Mouse (Mus musculus): Measurements from ENCODE around the gene Rbm25.
A peak's percentile ranks its signal among the peaks of the same experiment; 100 is the strongest.
"Not testable (repeated sequence)": the region's sequence is repeated elsewhere in the genome, so short reads cannot be mapped to it uniquely, and the experiment has no call there.

Rbm25 gene

DNA sequence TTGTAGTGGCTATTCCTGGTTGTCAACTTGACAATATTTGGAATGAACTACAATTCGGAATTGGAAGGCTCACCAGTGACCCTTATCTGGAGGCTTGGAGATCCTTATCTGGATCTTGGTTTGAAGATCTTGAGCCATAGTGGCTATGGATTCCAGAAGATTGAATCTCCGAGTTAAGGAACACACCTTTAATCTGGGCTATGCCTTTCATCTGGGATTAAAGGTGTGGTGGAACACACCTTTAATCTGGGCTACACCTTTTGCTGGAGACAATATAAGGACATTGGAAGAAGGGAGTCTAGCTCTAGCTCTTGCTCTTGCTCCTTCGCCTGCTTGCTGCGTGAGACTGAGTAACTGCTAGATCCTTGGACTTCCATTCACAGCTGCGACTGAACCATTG, at the start of gene Rbm25:
Gene Rbm25, plus strand, starts transcription at position 301 of the 400 bp plus-strand sequence.
- not testable (repeated sequence) for DNase-seq (ENCODE audit: low read depth, low spot score)

DNA sequence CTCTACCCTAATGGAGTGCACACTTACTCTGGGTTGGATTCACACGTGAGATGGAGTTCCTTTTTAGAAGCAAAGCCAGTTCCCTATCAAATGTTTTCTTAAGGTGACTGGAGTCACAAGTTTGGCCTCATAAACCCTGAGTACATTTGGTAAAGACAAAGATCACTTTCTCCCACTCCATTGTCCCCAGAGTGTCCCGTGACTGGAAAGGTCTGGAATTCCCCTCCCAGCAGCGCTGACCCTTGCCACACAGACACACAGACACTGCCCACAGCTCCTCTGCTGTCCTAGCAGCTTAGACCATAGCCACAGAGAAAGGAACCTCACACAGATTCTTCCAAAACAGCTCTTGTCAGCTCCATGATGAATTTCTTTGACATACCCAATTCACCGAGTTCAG, 48.9 kb upstream of the Rbm25 start:
- DNase-seq (ENCODE audit: low read depth, low spot score): no peak

DNA sequence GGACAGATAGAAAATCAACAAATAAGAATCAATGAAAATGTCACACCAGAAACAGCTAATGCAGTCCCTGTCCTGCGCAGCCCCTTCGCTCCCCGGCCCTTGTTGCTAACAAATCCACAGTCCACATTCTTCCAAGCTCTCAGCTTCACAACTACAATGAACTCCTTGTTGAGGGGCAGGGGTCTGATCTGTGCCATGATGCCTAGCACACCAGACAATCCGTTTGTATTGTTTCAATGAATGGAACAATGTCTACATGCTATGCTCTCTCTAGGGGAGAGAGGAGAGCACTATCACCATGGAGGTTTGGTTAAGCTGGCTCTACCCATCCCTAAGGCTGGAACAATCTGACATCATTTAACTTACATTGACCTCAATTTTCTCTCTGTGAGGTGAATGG, 48.3 kb upstream of the Rbm25 start:
- DNase-seq (ENCODE audit: low read depth, low spot score): no peak

DNA sequence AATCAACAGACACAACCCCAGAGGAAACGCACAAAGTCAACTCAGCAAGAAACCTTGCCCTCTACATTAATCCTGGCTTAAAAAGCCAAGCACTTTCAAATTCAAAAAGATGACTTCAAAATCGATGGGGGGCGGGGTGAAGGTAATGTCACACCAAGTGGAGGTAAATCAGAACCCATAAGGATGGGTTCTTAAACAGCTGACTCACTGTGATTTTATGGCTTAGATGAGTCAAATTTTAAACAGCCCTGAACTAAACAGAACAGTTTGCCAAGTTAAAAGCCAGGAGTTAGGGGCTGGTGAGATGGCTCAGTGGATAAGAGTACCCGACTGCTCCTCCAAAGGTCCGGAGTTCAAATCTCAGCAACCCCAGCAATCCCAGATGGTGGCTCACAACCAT, 44.4 kb upstream of the Rbm25 start:
- no peak for DNase-seq (ENCODE audit: low read depth, low spot score)

DNA sequence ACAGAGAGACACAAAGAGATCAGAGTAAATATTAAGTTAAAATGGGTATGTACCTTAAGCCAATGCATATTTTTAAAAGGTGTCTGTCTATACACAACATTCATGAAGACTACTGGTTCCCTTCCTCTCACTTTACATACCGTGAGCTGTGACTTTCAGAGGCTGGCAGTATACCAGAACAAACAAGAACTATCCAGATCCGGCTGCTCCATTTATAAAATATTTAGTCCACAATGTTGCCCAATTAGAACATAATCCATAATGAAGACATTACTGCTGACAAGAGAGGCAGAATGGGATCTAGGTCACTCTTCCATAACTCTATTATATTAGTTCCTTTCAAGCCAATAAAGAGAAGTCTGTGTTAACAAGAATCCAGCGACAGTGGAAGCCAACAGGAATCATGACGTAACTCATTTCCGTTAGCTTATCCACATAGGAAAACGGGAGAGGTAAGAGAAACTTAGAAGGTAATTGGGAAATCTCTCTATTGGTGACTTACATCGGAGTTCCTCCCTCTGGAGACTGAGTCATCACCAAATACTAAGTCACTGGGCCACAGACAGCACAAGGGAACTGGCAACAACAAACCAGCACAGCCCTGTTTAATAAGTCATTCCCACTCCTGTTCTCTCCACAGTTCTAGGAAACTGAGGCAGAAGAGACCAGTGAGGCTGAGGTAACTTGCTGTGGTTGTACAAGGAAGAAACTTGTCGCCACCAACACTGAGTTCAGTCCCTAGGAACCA, 39.1 kb upstream of the Rbm25 start:
- no peak for DNase-seq (ENCODE audit: low read depth, low spot score)

DNA sequence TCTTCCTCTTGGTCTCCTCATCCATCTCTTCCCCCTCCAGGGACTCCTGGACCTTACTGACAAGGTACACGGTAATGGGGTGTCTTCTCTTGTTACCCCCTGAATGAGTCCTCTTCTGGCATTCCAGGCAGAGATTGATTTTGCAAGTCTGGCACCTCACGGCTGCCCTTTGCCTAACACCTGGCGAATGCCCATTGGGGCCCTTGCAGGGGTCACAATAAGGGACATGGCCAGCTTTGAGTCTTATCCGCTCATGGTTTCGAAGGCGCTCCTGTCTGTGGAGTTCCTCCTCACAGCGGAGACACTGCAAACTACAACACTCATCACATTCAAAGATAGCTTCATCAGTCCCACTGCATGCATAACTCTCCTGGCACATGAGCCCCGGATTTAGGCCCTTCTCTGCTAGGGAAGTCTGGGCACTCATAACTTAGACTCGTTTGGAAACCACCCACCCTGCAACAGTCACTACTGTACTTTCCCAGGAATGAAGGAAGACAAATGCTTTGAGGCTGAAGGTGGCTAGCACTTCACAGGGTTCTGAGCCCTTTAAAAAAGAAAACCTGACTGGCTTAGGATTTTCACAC, 36.5 kb upstream of the Rbm25 start:
- no peak for DNase-seq (ENCODE audit: low read depth, low spot score)

DNA sequence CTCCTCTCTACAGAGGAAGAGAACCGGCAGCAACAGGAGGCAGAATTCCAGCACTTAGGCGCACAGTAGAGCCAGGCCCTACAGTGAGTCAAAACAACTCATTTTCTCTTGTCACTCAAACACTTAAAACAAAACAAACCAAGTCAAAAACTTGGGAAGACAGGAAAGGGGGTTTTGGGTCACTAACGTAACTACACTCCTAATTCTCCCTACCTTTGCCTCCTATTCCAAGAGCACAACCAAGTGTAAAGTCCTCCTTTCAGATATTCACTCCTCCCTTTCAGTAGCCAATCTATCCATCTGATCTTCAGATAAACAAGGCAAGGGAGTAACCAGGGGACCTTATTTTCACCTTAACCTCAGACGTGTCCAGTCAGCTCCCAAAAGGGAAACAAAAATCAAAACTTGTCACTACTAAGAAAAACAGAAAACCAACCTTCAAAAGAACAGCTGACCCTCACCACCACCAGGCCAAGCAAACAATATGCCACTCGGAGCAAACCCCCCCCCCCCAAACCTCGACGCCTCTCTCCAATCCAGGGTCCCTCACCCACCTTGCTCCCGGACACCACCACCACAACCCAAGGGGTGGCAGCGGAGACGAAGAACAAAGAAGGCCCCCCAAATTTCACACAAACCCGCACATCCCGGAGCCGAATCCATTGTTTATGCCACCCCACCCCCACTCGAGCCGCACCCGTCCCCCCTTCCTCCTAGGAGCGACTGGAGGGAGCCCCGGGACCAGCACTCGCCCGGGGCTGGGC, 34.7 kb upstream of the Rbm25 start:
- DNase-seq (ENCODE audit: low read depth, low spot score): peak; percentile 9

DNA sequence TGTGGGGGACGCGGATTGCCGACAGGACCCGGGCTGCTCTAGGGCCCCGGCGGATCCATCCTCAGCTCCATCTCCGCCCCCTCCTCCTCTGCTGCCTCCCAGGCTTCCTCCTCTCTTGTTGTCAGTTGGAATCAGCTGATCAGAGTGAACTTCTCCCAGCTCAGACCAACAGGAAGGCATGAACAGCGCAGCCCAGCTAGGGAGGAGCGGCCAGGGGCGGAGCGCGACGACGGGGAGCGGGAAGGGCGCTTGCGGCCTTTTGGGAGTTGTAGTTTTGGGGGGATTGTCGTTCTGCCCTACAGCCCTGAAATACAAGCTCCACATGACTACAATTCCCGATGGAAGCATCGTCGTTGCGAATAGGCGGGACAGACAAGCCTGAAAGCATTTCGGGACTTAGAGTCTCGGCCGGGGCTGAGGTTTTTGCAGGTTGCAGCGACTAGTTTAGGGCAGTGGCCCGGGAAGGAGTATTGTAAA, 34.0 kb upstream of the Rbm25 start, which contains the start of gene Zfyve1:
Gene Zfyve1, minus strand, starts transcription at position 198 of the 477 bp plus-strand sequence.
- peak; percentile 97 for DNase-seq (ENCODE audit: low read depth, low spot score)

DNA sequence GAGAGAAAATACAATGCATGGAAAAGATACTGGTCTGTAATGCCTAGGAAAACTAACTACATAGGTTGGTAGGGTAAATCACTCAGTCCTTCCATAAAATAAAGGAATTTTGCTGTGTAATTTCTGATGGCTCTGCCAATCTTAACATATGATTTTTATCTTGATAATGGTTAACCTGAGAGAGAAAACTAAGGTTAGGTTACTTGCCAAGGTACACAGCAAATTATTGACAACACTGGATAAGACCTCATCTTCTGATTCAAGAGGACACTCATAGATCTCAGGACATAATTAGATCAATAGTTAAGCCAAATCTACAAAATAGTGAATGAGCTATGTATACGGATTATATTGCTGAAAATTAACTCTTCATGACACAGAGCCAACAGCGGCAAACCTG, 33.2 kb upstream of the Rbm25 start:
- DNase-seq (ENCODE audit: low read depth, low spot score): no peak

DNA sequence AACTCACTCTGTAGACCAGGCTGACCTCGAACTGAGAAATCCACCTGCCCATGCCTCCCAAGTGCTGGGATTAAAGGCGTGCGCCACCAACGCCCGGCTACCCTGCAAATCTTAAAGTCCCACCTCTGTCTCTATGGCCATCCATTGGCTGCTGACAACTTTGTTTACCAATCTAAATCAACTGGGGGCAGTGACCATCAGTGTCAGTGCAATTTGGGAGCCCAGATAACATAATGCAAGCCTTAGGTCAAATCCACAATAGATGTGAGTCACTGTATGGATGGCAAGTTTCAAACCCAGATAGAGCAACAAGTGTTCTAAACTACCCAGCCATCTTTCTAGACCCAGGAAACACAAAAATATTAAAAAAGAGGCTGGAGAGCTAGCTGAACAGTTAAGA, 28.8 kb upstream of the Rbm25 start:
- no peak for DNase-seq (ENCODE audit: low read depth, low spot score)

DNA sequence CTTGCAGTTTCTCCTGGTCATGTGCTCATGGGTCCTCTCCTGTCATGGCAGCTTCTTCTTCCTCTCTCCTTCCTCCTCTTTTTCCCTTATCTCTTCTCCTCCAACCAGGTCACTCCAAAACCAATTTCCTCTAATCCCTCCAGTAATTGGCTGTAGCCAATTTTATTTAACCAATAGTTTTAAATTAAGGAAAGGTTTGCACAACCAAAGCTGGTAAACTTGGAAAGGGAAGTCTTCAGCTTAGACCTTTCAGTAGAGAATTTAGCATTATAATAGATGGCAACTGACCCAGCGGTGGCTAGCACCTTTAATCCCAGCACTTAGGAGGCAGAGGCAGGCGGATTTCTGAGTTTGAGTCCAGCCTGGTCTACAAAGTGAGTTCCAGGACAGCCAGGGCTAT, 24.6 kb upstream of the Rbm25 start:
- not testable (repeated sequence) for DNase-seq (ENCODE audit: low read depth, low spot score)

DNA sequence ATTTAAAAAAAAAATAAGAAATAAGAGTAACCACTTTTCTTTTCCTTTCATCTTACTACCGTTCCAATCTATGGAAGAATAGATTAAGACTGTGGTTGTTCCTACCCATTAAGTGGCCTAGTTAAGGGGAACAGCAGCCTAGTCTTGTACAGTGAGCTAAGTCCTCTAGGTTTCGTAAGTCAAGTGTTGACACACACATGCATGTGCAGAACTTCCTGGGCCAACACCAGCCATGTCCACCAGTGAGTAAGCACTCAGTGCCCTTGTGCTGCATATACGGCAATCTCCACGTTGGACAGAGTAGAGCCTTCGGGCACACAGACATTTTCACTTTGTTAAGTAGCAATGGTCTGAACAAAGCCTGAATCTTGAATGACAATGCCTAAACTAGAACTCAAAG, 13.8 kb upstream of the Rbm25 start:
- DNase-seq (ENCODE audit: low read depth, low spot score): no peak

DNA sequence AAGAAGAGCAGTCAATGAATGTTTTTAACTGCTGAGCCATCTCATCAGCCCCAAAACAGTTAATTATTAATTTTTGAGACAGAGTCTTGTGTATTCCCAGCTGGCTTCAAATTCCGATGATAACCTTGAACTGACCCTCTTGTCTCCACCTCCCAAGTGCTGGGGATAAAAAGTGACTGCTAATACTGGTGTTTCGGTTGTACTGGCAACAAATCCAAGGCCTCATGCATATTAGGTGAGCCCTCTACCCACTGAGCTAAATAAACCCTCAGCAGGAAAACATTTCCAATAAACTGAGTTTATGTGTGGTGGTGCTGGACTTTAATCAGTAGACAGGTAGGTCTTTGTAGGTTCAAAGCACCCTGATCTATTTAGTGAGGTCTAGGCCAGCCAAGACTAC, 12.1 kb upstream of the Rbm25 start:
- no peak for DNase-seq (ENCODE audit: low read depth, low spot score)

DNA sequence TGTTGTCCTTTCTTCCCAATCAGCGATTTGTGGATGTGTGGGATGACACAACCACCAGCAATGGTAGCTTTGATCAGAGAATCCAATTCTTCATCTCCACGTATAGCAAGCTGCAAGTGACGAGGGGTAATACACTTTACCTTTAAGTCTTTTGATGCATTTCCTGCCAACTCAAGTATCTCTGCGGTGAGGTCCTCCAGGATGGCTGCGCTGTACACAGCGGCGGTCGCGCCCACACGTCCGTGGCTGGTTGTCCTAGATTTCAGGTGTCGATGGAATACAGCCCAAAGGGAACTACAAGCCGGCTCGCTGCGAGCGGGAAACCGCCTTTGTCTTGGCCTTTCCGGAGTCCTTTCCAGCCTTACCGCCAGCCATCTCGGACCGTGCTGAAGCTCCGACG, 10.3 kb upstream of the Rbm25 start:
- DNase-seq (ENCODE audit: low read depth, low spot score): not testable (repeated sequence)

DNA sequence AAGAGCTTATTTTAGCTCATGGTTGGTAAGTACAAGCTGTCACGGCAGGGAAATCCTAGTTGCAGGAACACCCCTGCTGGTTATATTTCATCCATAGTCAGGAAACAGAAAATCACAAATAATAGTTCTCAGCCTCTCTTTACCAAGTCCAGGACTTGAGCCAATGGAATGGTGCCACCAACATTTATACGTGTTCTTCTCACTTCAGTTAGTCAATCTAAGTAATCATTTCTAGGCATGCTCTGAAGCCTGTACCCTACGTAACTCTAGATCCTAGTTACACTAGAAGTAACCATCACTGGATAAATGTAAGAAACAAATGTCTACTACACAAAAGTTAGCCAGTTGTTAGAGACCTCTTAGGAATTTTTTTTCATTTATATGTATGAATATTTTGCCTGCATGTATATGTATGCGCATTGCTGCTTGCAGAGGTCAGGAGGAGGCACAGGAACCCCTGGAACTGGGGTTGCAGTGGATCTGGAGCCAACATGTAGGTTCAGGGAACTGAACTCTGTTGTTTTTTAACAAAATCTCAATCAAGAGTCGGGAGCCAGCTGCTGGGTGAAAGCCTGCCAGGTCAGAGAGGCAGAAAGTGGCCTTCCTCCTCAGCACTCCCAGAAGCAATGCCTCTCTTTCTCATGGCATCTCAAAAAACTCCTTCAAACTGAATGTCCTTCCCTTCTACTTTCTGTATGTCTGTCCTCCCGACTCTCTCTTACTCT, 8.8 kb upstream of the Rbm25 start:
- no peak for DNase-seq (ENCODE audit: low read depth, low spot score)

DNA sequence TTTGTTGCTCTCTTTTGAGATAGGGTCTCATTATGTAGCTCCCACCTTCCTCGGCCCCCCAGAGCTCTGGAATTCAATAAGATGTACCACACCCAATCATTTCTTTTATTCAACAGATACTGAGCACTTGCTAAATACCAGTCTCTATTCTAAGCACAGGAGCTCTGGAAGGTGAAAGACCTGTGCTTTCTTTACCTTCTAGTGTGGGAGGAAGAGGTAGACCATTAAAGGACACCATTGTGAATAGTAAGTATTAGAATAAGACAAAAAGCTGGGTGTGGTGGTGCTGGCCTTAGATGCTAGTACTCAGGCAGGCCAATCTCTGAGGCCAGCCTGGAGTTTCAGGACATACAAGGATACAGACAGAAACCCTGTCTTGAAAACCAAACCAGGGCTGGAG, 6.7 kb upstream of the Rbm25 start:
- DNase-seq (ENCODE audit: low read depth, low spot score): no peak

DNA sequence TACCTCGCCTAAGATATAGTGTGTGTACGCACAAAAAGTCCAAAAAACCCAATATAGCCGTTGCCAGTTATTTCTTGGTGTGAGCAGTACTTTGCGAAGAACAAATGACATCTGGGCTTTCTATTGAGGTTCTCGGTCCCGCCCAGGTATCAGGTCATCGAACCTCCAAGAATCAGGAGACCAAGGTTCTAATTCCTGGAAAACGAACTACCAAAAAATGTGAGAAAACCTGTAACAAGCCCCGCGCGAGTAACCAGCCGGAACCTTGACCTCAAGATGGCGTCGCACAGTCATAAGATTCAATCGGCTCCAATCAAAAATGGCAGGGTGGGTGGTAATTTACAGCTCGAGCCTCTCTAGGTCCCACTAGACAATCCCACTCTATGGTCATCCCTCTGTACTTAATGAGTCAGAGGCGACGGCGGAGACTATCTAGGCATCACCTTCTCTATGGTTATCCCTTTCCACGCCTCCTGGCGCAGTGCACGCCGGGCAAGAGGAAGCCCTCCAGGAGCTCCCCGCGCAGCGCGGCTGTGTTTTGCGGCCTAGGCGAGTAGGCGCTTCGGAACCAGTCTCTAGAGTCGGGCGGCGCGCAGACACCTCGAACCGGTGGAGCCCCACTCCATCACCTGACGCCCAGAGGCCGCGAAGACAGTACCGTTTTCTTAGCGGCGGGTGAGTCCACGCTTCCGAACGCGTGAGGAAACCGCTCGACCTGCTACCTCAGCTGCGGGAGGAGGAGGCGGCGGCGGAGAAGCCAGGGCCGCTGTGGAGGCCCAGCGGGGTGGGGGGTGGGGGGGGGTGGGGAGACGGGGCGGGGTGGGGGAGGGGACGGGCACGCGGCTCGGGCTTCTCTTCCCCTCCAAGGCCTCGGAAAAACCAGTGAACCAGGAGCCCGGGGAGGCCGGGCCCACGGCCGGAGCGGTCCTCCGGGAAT, 975 bp downstream of the Rbm25 start:
- peak; percentile 99 for DNase-seq (ENCODE audit: low read depth, low spot score)

DNA sequence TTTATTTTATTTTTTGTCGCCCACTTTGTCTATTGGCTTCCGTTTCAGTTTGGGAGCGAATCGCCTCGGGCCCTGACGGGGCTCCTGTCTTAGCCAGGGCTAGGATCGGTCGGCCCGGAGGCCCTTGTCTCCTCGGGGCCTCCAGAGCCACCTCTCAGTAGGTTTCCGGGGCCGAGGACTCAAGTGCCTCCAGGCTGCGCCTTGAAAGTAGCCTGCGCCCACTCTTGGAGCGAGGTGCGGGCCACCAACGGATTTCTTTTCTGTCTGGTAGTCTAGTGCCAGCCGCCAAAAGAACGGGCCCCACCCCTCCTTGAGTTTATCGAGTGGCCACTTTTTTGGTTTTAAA, 1.6 kb downstream of the Rbm25 start:
- no peak for DNase-seq (ENCODE audit: low read depth, low spot score)

DNA sequence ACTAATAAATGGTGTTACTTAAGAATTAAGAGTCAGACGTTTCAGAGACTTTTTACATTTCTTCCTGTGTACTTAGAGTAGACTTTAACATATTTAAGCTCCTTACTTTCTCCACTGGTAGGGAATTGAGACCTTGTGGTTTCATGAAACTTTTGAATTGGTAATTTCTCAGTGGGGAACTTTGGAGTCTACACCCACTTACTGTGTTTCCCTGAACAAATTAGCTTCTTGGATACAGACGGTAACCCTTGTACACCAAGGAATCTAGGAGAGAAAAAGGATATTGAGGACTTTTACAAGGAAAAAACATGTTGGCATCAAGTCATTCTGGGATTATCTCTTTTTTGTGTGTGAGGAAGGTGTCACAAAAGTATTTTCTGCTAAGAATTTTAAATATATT, 2.8 kb downstream of the Rbm25 start:
- DNase-seq (ENCODE audit: low read depth, low spot score): no peak

DNA sequence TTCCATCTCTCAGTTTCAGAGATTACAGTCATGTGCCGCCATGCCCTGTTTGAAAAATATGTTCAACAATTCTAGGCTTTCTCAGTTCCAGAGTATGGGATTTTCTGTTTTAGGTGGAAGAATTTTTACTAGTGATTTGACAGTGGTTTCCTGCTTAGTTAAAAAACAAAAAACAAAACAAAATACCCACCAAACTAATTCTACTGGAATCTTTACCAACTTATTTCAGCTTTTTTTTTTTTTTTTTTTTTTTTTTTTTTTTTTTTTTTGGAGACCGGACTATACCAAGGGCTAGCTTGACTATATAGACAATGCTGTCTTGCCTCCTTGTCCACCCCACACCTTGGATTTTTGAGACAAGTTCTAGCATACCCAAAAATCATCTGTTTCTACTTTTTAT, 10.2 kb downstream of the Rbm25 start:
- no peak for DNase-seq (ENCODE audit: low read depth, low spot score)

DNA sequence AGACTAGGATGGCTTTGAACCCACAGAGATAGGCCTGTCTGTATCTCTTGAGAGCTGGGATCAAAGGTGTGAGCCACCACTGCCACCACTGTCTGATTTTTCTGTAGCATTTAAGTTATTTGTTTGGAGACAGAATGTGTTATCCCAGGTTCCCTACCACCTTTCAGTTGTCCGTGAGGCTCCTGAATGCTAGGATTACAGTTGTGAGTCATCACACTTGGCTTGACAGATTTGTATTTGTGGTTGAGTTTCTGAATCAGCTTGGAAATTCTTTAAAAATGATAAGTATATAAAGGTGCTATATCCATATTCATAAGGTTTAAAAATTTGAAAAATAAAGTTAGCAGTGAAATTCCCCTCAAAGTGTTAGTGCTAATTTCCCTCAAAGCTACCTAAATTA, 12.1 kb downstream of the Rbm25 start:
- DNase-seq (ENCODE audit: low read depth, low spot score): no peak
